Mouse (Mus musculus): ENCODE measurements around the gene Hyal1. TPM values are rescaled to one million over a fixed set of nuclear protein-coding genes. Genes with fewer than 3 reads are reported as not detected.

Gene Hyal1
- polyA plus RNA-seq, 1 experiment, result 3.3 TPM

DNA sequence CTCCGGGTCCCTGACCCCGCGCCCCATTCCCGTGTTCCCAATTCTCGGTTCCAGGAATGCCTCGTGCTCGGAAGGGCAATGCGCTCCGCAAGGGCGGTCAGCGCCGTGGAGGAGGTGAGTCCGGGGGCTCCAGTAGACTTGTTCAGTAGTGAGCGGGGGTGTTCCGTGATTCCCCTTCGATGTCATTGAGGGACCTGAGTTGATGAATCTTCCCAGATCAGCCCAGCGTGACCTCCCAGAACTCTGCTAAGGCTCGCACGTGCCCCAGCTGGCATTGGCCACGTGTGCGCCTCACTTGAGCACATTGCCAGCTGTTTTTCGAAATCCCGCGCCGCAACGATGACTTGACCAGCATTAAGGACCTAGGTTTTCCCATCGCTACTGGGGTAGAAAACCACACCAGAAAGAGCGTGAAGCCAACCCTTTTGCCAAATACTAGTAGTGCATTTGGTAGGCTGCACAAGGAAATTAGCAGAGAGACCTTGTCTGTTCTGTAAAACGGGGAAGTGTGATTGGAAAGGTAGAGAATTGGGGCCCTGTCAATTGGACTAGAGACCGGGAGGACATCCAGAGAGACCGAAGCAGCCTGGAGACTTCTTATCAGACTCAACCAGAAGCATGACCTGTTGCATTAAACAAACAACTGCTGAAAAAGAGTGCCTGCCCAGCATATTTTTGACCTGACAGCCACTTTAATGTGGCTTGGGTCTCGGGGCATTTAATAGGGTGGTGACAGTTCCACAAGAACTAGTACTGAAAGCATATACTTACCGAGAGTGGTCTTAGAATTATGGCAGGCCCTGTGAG lies 11.3 kb downstream of the Hyal1 start:
- TF ChIP-seq TCF12 (IDR thresholded peaks at IDR 0.05; ENCODE audit: insufficient read depth, poor library complexity, severe bottlenecking) (no peak), POLR2A (IDR thresholded peaks at IDR 0.05; ENCODE audit: insufficient read length, low read depth) (no peak), REST (IDR thresholded peaks at IDR 0.05; ENCODE audit: insufficient read depth, insufficient read length) (no peak), MYOD1 (IDR thresholded peaks at IDR 0.05; ENCODE audit: control insufficient read depth in 1 of 3, insufficient read length in 2 of 3, low read depth in 2 of 3) (peak in 1 of 3 experiments; percentile 36), MAX (IDR thresholded peaks at IDR 0.05; ENCODE audit: low read depth) (peak; percentile 91), MYOG (IDR thresholded peaks at IDR 0.05; ENCODE audit: control insufficient read depth in 1 of 3, insufficient read depth in 1 of 3, insufficient read length in 2 of 3, low read depth in 2 of 3) (peak in 2 of 3 experiments; percentile 15 to 69), E2F4 (IDR thresholded peaks at IDR 0.05; ENCODE audit: insufficient read depth) (peak; percentile 91), TCF3 (IDR thresholded peaks at IDR 0.05; ENCODE audit: insufficient read length, low read depth) (no peak), SRF (IDR thresholded peaks at IDR 0.05; ENCODE audit: control insufficient read depth, insufficient read length, low read depth) (no peak), CEBPB (IDR thresholded peaks at IDR 0.05; ENCODE audit: insufficient read depth, poor library complexity, severe bottlenecking) (no peak), USF1 (IDR thresholded peaks at IDR 0.05; ENCODE audit: low read depth) (peak; percentile 35), POLR2AphosphoS2 (IDR thresholded peaks at IDR 0.05; ENCODE audit: insufficient read length, low read depth) (no peak)
- Histone ChIP-seq H3ac (ENCODE audit: control insufficient read depth, insufficient read length) (peak overlapping the region; percentile 48), H3K4me2 (ENCODE audit: low read depth) (peak overlapping the region; percentile 88), H3K4me3 (peak overlapping the region; percentile 53), H3K79me2 (ENCODE audit: control insufficient read depth, insufficient read depth) (peaks cover 14% of the 10 kb centered on the region), H3K27me3 (ENCODE audit: control insufficient read depth, insufficient read depth, insufficient read length) (no peaks in the 10 kb centered on the region), H3K36me3 (ENCODE audit: control insufficient read depth, insufficient read depth) (no peaks in the 10 kb centered on the region)

DNA sequence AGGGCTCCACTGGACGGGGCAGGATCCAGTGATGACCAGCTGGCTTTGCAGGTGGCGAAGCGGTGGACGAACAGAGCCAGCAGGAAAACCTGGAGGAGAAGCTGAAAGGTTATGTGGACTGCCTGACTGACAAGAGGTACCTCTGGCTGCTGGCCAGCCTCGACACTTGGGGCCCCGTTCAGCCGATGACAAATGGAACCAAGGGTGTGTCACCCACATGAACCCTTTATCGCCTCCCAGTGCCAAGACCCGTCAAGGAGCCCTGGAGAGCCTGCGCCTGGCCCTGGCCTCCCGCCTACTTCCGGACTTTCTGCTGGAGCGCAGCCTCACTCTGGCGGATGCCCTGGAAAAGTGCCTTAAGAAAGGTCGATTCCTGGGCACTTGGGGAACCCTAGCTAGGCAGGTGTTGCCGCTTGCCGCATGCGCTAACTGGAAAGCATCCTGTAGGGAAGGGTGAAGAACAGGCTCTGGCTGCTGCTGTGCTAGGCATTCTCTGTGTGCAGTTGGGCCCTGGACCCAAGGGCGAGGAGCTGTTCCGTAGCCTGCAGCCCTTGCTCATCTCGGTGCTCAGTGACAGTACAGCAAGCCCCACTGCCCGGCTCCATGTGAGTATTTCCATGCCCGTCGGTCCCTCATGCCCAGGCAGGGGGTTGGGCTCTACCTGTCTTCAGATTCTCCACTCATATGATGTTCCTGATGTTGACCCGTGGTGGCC lies 13.5 kb downstream of the Hyal1 start:
- TF ChIP-seq E2F4 (IDR thresholded peaks at IDR 0.05; ENCODE audit: insufficient read depth) (no peak), USF1 (IDR thresholded peaks at IDR 0.05; ENCODE audit: low read depth) (no peak), REST (IDR thresholded peaks at IDR 0.05; ENCODE audit: insufficient read depth, insufficient read length) (no peak), TCF12 (IDR thresholded peaks at IDR 0.05; ENCODE audit: insufficient read depth, poor library complexity, severe bottlenecking) (no peak), MAX (IDR thresholded peaks at IDR 0.05; ENCODE audit: low read depth) (no peak), TCF3 (IDR thresholded peaks at IDR 0.05; ENCODE audit: insufficient read length, low read depth) (no peak)
- Histone ChIP-seq H3K4me2 (ENCODE audit: low read depth) (no peak overlapping the region), H3K36me3 (ENCODE audit: control insufficient read depth, insufficient read depth) (peaks cover 4% of the 10 kb centered on the region), H3K27me3 (ENCODE audit: control insufficient read depth, insufficient read depth, insufficient read length) (no peaks in the 10 kb centered on the region), H3K4me3 (no peak overlapping the region), H3ac (ENCODE audit: control insufficient read depth, insufficient read length) (no peak overlapping the region), H3K79me2 (ENCODE audit: control insufficient read depth, insufficient read depth) (peaks cover 14% of the 10 kb centered on the region)

- no peak overlapping the region for H3ac ChIP-seq (ENCODE audit: control insufficient read depth, insufficient read length)
- H3K79me2 ChIP-seq (ENCODE audit: control insufficient read depth, insufficient read depth), result peaks cover 14% of the 10 kb centered on the region
- no peak for TF ChIP-seq POLR2A (IDR thresholded peaks at IDR 0.05; ENCODE audit: insufficient read length, low read depth)
- no peak for TF ChIP-seq TCF12 (IDR thresholded peaks at IDR 0.05; ENCODE audit: insufficient read depth, poor library complexity, severe bottlenecking)
- TF ChIP-seq USF1 (IDR thresholded peaks at IDR 0.05; ENCODE audit: low read depth), result no peak
- no peak for TF ChIP-seq REST (IDR thresholded peaks at IDR 0.05; ENCODE audit: insufficient read depth, insufficient read length)
- no peak for TF ChIP-seq MYOD1 (IDR thresholded peaks at IDR 0.05; ENCODE audit: control insufficient read depth in 1 of 3, insufficient read length in 2 of 3, low read depth in 2 of 3)
- no peak for TF ChIP-seq E2F4 (IDR thresholded peaks at IDR 0.05; ENCODE audit: insufficient read depth)
- TF ChIP-seq MYOG (IDR thresholded peaks at IDR 0.05; ENCODE audit: control insufficient read depth in 1 of 3, insufficient read depth in 1 of 3, insufficient read length in 2 of 3, low read depth in 2 of 3), result no peak
- no peak for TF ChIP-seq SRF (IDR thresholded peaks at IDR 0.05; ENCODE audit: control insufficient read depth, insufficient read length, low read depth)
- TF ChIP-seq MAX (IDR thresholded peaks at IDR 0.05; ENCODE audit: low read depth), result no peak
- TF ChIP-seq TCF3 (IDR thresholded peaks at IDR 0.05; ENCODE audit: insufficient read length, low read depth), result no peak
- no peak for TF ChIP-seq POLR2AphosphoS2 (IDR thresholded peaks at IDR 0.05; ENCODE audit: insufficient read length, low read depth)
- no peak for TF ChIP-seq CEBPB (IDR thresholded peaks at IDR 0.05; ENCODE audit: insufficient read depth, poor library complexity, severe bottlenecking)
- H3K4me3 ChIP-seq, result no peak overlapping the region
- no peak overlapping the region for H3K4me2 ChIP-seq (ENCODE audit: low read depth)
- H3K36me3 ChIP-seq (ENCODE audit: control insufficient read depth, insufficient read depth), result peaks cover 4% of the 10 kb centered on the region
- H3K27me3 ChIP-seq (ENCODE audit: control insufficient read depth, insufficient read depth, insufficient read length), result no peaks in the 10 kb centered on the region
These were observed 14.0 kb downstream of the Hyal1 start for GRCm38 (mm10) chr9:107590773-107591060.

GRCm38 (mm10) chr9:107593101-107593976 lies 16.6 kb downstream of the Hyal1 start:
- H3ac ChIP-seq (ENCODE audit: control insufficient read depth, insufficient read length), result no peak overlapping the region
- H3K79me2 ChIP-seq (ENCODE audit: control insufficient read depth, insufficient read depth), result peaks cover 8% of the 10 kb centered on the region
- H3K27me3 ChIP-seq (ENCODE audit: control insufficient read depth, insufficient read depth, insufficient read length), result no peaks in the 10 kb centered on the region
- no peak overlapping the region for H3K4me3 ChIP-seq
- TF ChIP-seq MAX (IDR thresholded peaks at IDR 0.05; ENCODE audit: low read depth), result no peak
- no peak for TF ChIP-seq CEBPB (IDR thresholded peaks at IDR 0.05; ENCODE audit: insufficient read depth, poor library complexity, severe bottlenecking)
- TF ChIP-seq E2F4 (IDR thresholded peaks at IDR 0.05; ENCODE audit: insufficient read depth), result no peak
- no peak for TF ChIP-seq TCF3 (IDR thresholded peaks at IDR 0.05; ENCODE audit: insufficient read length, low read depth)
- TF ChIP-seq POLR2A (IDR thresholded peaks at IDR 0.05; ENCODE audit: insufficient read length, low read depth), result no peak
- TF ChIP-seq REST (IDR thresholded peaks at IDR 0.05; ENCODE audit: insufficient read depth, insufficient read length), result no peak
- no peak for TF ChIP-seq MYOG (IDR thresholded peaks at IDR 0.05; ENCODE audit: control insufficient read depth in 1 of 3, insufficient read depth in 1 of 3, insufficient read length in 2 of 3, low read depth in 2 of 3)
- no peak for TF ChIP-seq TCF12 (IDR thresholded peaks at IDR 0.05; ENCODE audit: insufficient read depth, poor library complexity, severe bottlenecking)
- no peak for TF ChIP-seq USF1 (IDR thresholded peaks at IDR 0.05; ENCODE audit: low read depth)
- no peak for TF ChIP-seq MYOD1 (IDR thresholded peaks at IDR 0.05; ENCODE audit: control insufficient read depth in 1 of 3, insufficient read length in 2 of 3, low read depth in 2 of 3)
- no peak for TF ChIP-seq POLR2AphosphoS2 (IDR thresholded peaks at IDR 0.05; ENCODE audit: insufficient read length, low read depth)
- H3K36me3 ChIP-seq (ENCODE audit: control insufficient read depth, insufficient read depth), result peaks cover 4% of the 10 kb centered on the region
- no peak overlapping the region for H3K4me2 ChIP-seq (ENCODE audit: low read depth)
